Mouse (Mus musculus): ENCODE measurements around the gene Gm3336.

GRCm38 (mm10) chr8:70682193-70682592 lies 36.1 kb upstream of the Gm3336 start:
- TF ChIP-seq CTCF (conservative IDR thresholded peaks at IDR 0.05; ENCODE audit: insufficient read depth, insufficient read length, low read depth, low read length) (no peak), POLR2A (IDR thresholded peaks at IDR 0.05; ENCODE audit: low read depth, low read length) (no peak)
